Mouse (Mus musculus) hindbrain, embryonic 10.5 days (tissue): ENCODE results near the gene Dnajc15. TPM values are rescaled to one million over a fixed set of nuclear protein-coding genes. Genes with fewer than 3 reads are reported as not detected.

Source experiments
- DNase-seq: peaks from one replicate; pipeline ENCODE4 v3.0.0-alpha.2; 2017; ENCODE audit warnings: low spot score
- H3K27ac ChIP-seq: fragments of 300-500 bp; sonication (generic); 2 replicates; pipeline ENCODE4 v1.5.1; 2016; ENCODE audit warnings: mild to moderate bottlenecking, moderate library complexity
- H3K27me3 ChIP-seq: fragments of 300-500 bp; sonication (generic); 2 replicates; pipeline ENCODE4 v1.6.1; 2016; ENCODE audit warnings: mild to moderate bottlenecking; ENCODE audit not compliant: poor library complexity, insufficient read depth, severe bottlenecking
- H3K36me3 ChIP-seq: fragments of 300-500 bp; sonication (generic); 2 replicates; pipeline ENCODE4 v1.6.1; 2016; ENCODE audit warnings: mild to moderate bottlenecking, moderate library complexity
- H3K4me1 ChIP-seq: fragments of 300-500 bp; sonication (generic); replicated peaks from 2 replicates; pipeline ENCODE4 v1.6.1; 2016; ENCODE audit warnings: mild to moderate bottlenecking
- H3K4me3 ChIP-seq: fragments of 300-500 bp; sonication (generic); 2 replicates; pipeline ENCODE4 v1.5.1; 2016; ENCODE audit warnings: mild to moderate bottlenecking, moderate library complexity
- H3K9me3 ChIP-seq: fragments of 300-500 bp; sonication (generic); 2 replicates; pipeline ENCODE4 v1.6.1; 2016; ENCODE audit warnings: mild to moderate bottlenecking, moderate library complexity
- WGBS: fragments of 180-500 bp; shearing (Covaris S2); methylation state at CpG from one replicate; pipeline ENCODE4 v1.1.7; 2016; 5-methylcytosine and 5-hydroxymethylcytosine counted together
- polyA plus RNA-seq: library from polyadenylated mRNA; unstranded; fragments of >200 nt; fragmentation: Nextera tagmentation; extraction: Ambion mirVana; gene quantifications from 2 replicates; pipeline ENCODE4 v1.2.1, GENCODE M21; 2016

Dnajc15 gene
- polyA plus RNA-seq, 1 experiment from 2014 or later: 113 TPM

GRCm38 (mm10) chr14:77848349-77848748 lies 26.6 kb downstream of the Dnajc15 start:
- no peak for DNase-seq
- peaks cover 8% of the 10 kb centered on the region; the same call in 1 of the 2 replicates for H3K36me3 ChIP-seq
- 77% methylated on average over 1 of the region's 1 CpGs for WGBS
- no peaks in the 10 kb centered on the region for H3K9me3 ChIP-seq
- no peaks in the 10 kb centered on the region for H3K27me3 ChIP-seq
- no peak overlapping the region for H3K27ac ChIP-seq
- no peaks in the 10 kb centered on the region for H3K4me1 ChIP-seq
- no peak overlapping the region for H3K4me3 ChIP-seq

- 76% methylated on average over 4 of the region's 4 CpGs for WGBS
- H3K4me1 ChIP-seq: no peaks in the 10 kb centered on the region
Observed at GRCm38 (mm10) chr14:77846206-77846605, 28.7 kb downstream of the Dnajc15 start.

GRCm38 (mm10) chr14:77845479-77845878 lies 29.4 kb downstream of the Dnajc15 start:
- Histone ChIP-seq H3K4me1 (no peaks in the 10 kb centered on the region), H3K27me3 (no peaks in the 10 kb centered on the region), H3K9me3 (no peaks in the 10 kb centered on the region), H3K36me3 (no peaks in the 10 kb centered on the region), H3K4me3 (no peak overlapping the region), H3K27ac (no peak overlapping the region)
- DNase-seq: no peak
- WGBS: 89% methylated on average over 1 of the region's 1 CpGs

More at GRCm38 (mm10) chr14:77846206-77846605, 28.7 kb downstream of the Dnajc15 start:
- no peak overlapping the region for H3K4me3 ChIP-seq
- no peak for DNase-seq
- H3K36me3 ChIP-seq: no peaks in the 10 kb centered on the region
- no peaks in the 10 kb centered on the region for H3K9me3 ChIP-seq
- no peaks in the 10 kb centered on the region for H3K27me3 ChIP-seq
- H3K27ac ChIP-seq: no peak overlapping the region

- H3K27me3 ChIP-seq: no peaks in the 10 kb centered on the region
- 76% methylated on average over 6 of the region's 6 CpGs for WGBS
- no peaks in the 10 kb centered on the region for H3K36me3 ChIP-seq
- H3K4me1 ChIP-seq: no peaks in the 10 kb centered on the region
- H3K27ac ChIP-seq: no peak overlapping the region
- no peak for DNase-seq
- no peaks in the 10 kb centered on the region for H3K9me3 ChIP-seq
- H3K4me3 ChIP-seq: no peak overlapping the region
Observed at GRCm38 (mm10) chr14:77840574-77840973, 34.4 kb downstream of the Dnajc15 start.

- no peaks in the 10 kb centered on the region for H3K27me3 ChIP-seq
- H3K4me1 ChIP-seq: no peaks in the 10 kb centered on the region
- no peak overlapping the region for H3K4me3 ChIP-seq
- no peaks in the 10 kb centered on the region for H3K9me3 ChIP-seq
- no peak for DNase-seq
- H3K27ac ChIP-seq: no peak overlapping the region
- 92% methylated on average over 2 of the region's 2 CpGs for WGBS
- H3K36me3 ChIP-seq: no peaks in the 10 kb centered on the region
Observed at GRCm38 (mm10) chr14:77840078-77840477, 34.8 kb downstream of the Dnajc15 start.

- no peak overlapping the region for H3K4me3 ChIP-seq
- H3K36me3 ChIP-seq: 0 out of 2 replicates have a peak, but pooled peaks cover 4% of the 10 kb centered on the region
- no peaks in the 10 kb centered on the region for H3K4me1 ChIP-seq
- H3K27me3 ChIP-seq: no peaks in the 10 kb centered on the region
- no peak for DNase-seq
- no peak overlapping the region for H3K27ac ChIP-seq
- WGBS: 76% methylated on average over 2 of the region's 2 CpGs
- no peaks in the 10 kb centered on the region for H3K9me3 ChIP-seq
Observed at GRCm38 (mm10) chr14:77836794-77837193, 38.1 kb downstream of the Dnajc15 start.

GRCm38 (mm10) chr14:77832359-77832758 lies 42.6 kb downstream of the Dnajc15 start:
- Histone ChIP-seq H3K27me3 (no peaks in the 10 kb centered on the region), H3K36me3 (0 out of 2 replicates have a peak, but pooled peaks cover 4% of the 10 kb centered on the region), H3K4me1 (no peaks in the 10 kb centered on the region), H3K9me3 (no peaks in the 10 kb centered on the region), H3K27ac (no peak overlapping the region), H3K4me3 (no peak overlapping the region)
- DNase-seq: no peak

GRCm38 (mm10) chr14:77831936-77832335 lies 43.0 kb downstream of the Dnajc15 start:
- no peaks in the 10 kb centered on the region for H3K9me3 ChIP-seq
- no peaks in the 10 kb centered on the region for H3K27me3 ChIP-seq
- H3K27ac ChIP-seq: no peak overlapping the region
- DNase-seq: no peak
- no peak overlapping the region for H3K4me3 ChIP-seq
- WGBS: 89% methylated on average over 4 of the region's 4 CpGs
- no peaks in the 10 kb centered on the region for H3K4me1 ChIP-seq
- 0 out of 2 replicates have a peak, but pooled peaks cover 4% of the 10 kb centered on the region for H3K36me3 ChIP-seq

- Histone ChIP-seq H3K27me3 (no peaks in the 10 kb centered on the region), H3K9me3 (no peaks in the 10 kb centered on the region), H3K4me3 (no peak overlapping the region), H3K4me1 (no peaks in the 10 kb centered on the region), H3K36me3 (peaks cover 4% of the 10 kb centered on the region; the same call in 1 of the 2 replicates), H3K27ac (no peak overlapping the region)
- no peak for DNase-seq
- 87% methylated on average over 4 of the region's 4 CpGs for WGBS
Observed at GRCm38 (mm10) chr14:77829673-77830072, 45.3 kb downstream of the Dnajc15 start.

GRCm38 (mm10) chr14:77825891-77826290 lies 49.0 kb downstream of the Dnajc15 start:
- Histone ChIP-seq H3K27ac (no peak overlapping the region), H3K36me3 (peaks cover 17% of the 10 kb centered on the region), H3K9me3 (no peaks in the 10 kb centered on the region), H3K4me3 (no peak overlapping the region), H3K4me1 (no peaks in the 10 kb centered on the region), H3K27me3 (no peaks in the 10 kb centered on the region)
- WGBS: 90% methylated on average over 3 of the region's 3 CpGs
- no peak for DNase-seq

GRCm38 (mm10) chr14:77825121-77825520 lies 49.8 kb downstream of the Dnajc15 start:
- H3K27me3 ChIP-seq: no peaks in the 10 kb centered on the region
- no peak overlapping the region for H3K27ac ChIP-seq
- H3K4me3 ChIP-seq: no peak overlapping the region
- H3K36me3 ChIP-seq: peaks cover 19% of the 10 kb centered on the region
- H3K4me1 ChIP-seq: no peaks in the 10 kb centered on the region
- no peaks in the 10 kb centered on the region for H3K9me3 ChIP-seq
- 94% methylated on average over 6 of the region's 6 CpGs for WGBS
- DNase-seq: no peak

- Histone ChIP-seq H3K4me3 (no peak overlapping the region), H3K27me3 (no peaks in the 10 kb centered on the region), H3K27ac (no peak overlapping the region), H3K36me3 (peaks cover 19% of the 10 kb centered on the region), H3K4me1 (peaks cover 2% of the 10 kb centered on the region; the same call in 1 of the 2 replicates), H3K9me3 (no peaks in the 10 kb centered on the region)
- DNase-seq: no peak
- 90% methylated on average over 3 of the region's 3 CpGs for WGBS
Observed at GRCm38 (mm10) chr14:77819841-77820240, 55.1 kb downstream of the Dnajc15 start.

GRCm38 (mm10) chr14:77817561-77817960 lies 57.4 kb downstream of the Dnajc15 start:
- 91% methylated on average over 6 of the region's 6 CpGs for WGBS
- H3K4me1 ChIP-seq: peaks cover 3% of the 10 kb centered on the region; the same call in 1 of the 2 replicates
- H3K9me3 ChIP-seq: no peaks in the 10 kb centered on the region

GRCm38 (mm10) chr14:77814935-77815334 lies 60.0 kb downstream of the Dnajc15 start:
- Histone ChIP-seq H3K36me3 (no peaks in the 10 kb centered on the region), H3K27me3 (no peaks in the 10 kb centered on the region), H3K9me3 (no peaks in the 10 kb centered on the region), H3K27ac (no peak overlapping the region), H3K4me1 (peaks cover 3% of the 10 kb centered on the region; the same call in 1 of the 2 replicates), H3K4me3 (no peak overlapping the region)
- WGBS: 77% methylated on average over 4 of the region's 4 CpGs
- DNase-seq: no peak

More at GRCm38 (mm10) chr14:77817561-77817960, 57.4 kb downstream of the Dnajc15 start:
- no peaks in the 10 kb centered on the region for H3K27me3 ChIP-seq
- no peak for DNase-seq
- H3K27ac ChIP-seq: no peak overlapping the region
- no peak overlapping the region for H3K4me3 ChIP-seq
- peaks cover 14% of the 10 kb centered on the region for H3K36me3 ChIP-seq
